Mouse (Mus musculus) limb, embryonic 11.5 days (tissue): ENCODE data around the gene Elfn1. TPM values are rescaled to one million over a fixed set of nuclear protein-coding genes. Genes with fewer than 3 reads are reported as not detected.

ENCODE experiments used
- ATAC-seq: fragments of 200-750 bp; cut with Nextera tagmentation; 2 replicates; pipeline ENCODE4 v1.8.0; 2017; ENCODE audit warnings: low read depth; ENCODE audit not compliant: insufficient number of reproducible peaks, low FRiP score, low TSS enrichment
- DNase-seq: peaks from one replicate; pipeline ENCODE4 v3.0.0-alpha.2; 2015; ENCODE audit warnings: low spot score
- H3K27ac ChIP-seq: fragments of 300-500 bp; sonication (generic); replicated peaks from 2 replicates; pipeline ENCODE4 v1.5.1; 2014; ENCODE audit warnings: low read depth, mild to moderate bottlenecking, low read length
- H3K27me3 ChIP-seq: fragments of 300-500 bp; sonication (generic); 2 replicates; pipeline ENCODE4 v1.6.1; 2014; ENCODE audit warnings: mild to moderate bottlenecking, low read length, mixed read lengths; ENCODE audit not compliant: control insufficient read depth, insufficient read depth
- H3K36me3 ChIP-seq: fragments of 300-500 bp; sonication (generic); 2 replicates; pipeline ENCODE4 v1.6.1; 2014; ENCODE audit warnings: mild to moderate bottlenecking, low read length, moderate library complexity, mixed read lengths; ENCODE audit not compliant: control insufficient read depth, insufficient read depth
- H3K4me1 ChIP-seq: fragments of 300-500 bp; sonication (generic); 2 replicates; pipeline ENCODE4 v1.6.1; 2014; ENCODE audit warnings: low read length, mixed read lengths; ENCODE audit not compliant: control insufficient read depth, insufficient read depth
- H3K4me2 ChIP-seq: fragments of 300-500 bp; sonication (generic); 2 replicates; pipeline ENCODE4 v1.6.1; 2014; ENCODE audit warnings: low read depth, mild to moderate bottlenecking, moderate library complexity; ENCODE audit not compliant: severe bottlenecking
- H3K4me3 ChIP-seq: fragments of 300-500 bp; sonication (generic); 2 replicates; pipeline ENCODE4 v1.5.1; 2014; ENCODE audit warnings: low read depth, low read length
- H3K9ac ChIP-seq: fragments of 300-500 bp; sonication (generic); 2 replicates; pipeline ENCODE4 v1.6.1; 2014; ENCODE audit warnings: mild to moderate bottlenecking, low read length
- H3K9me3 ChIP-seq: fragments of 300-500 bp; sonication (generic); 2 replicates; pipeline ENCODE4 v1.6.1; 2016; ENCODE audit warnings: low read length; ENCODE audit not compliant: control insufficient read depth
- WGBS: fragments of 180-500 bp; shearing (Covaris S2); extraction: QIAGEN DNeasy Blood & Tissue Kit; methylation state at CpG from one replicate; pipeline ENCODE4 v1.1.7; 2014; 5-methylcytosine and 5-hydroxymethylcytosine counted together
- polyA plus RNA-seq: library from polyadenylated mRNA; unstranded; fragments of >200 nt; fragmentation: Nextera tagmentation; extraction: Ambion mirVana; gene quantifications from 2 replicates; pipeline ENCODE4 v1.2.1, GENCODE M21; 2014

The Elfn1 gene
- polyA plus RNA-seq, 1 experiment from 2014 or later, result 0.08 TPM

- 91% methylated on average over 8 of the region's 8 CpGs for WGBS
These were observed 16.1 kb downstream of the Elfn1 start for GRCm38 (mm10) chr5:139923867-139924266.

GRCm38 (mm10) chr5:139930102-139930501, 22.4 kb downstream of the Elfn1 start:
- WGBS, result 87% methylated on average over 12 of the region's 12 CpGs
- H3K27me3 ChIP-seq, result no peaks in the 10 kb centered on the region
- H3K36me3 ChIP-seq, result no peaks in the 10 kb centered on the region
- ATAC-seq (no peak), DNase-seq (no peak)
- no peak overlapping the region for H3K4me3 ChIP-seq
- peaks cover 18% of the 10 kb centered on the region for H3K4me1 ChIP-seq
- H3K9me3 ChIP-seq, result no peaks in the 10 kb centered on the region
- no peak overlapping the region for H3K9ac ChIP-seq
- no peak overlapping the region for H3K4me2 ChIP-seq
- H3K27ac ChIP-seq, result no peak overlapping the region

More at GRCm38 (mm10) chr5:139923867-139924266, 16.1 kb downstream of the Elfn1 start:
- Histone ChIP-seq H3K9me3 (no peaks in the 10 kb centered on the region; the same call in 1 of the 2 replicates), H3K27ac (no peak overlapping the region), H3K4me3 (no peak overlapping the region), H3K27me3 (no peaks in the 10 kb centered on the region), H3K9ac (no peak overlapping the region), H3K4me2 (no peak overlapping the region), H3K4me1 (no peaks in the 10 kb centered on the region), H3K36me3 (no peaks in the 10 kb centered on the region)
- ATAC-seq (no peak), DNase-seq (no peak)

- H3K4me1 ChIP-seq, result peaks cover 18% of the 10 kb centered on the region
- 0 out of 2 replicates have a peak overlapping the region, but pooled peaks have one; percentile 27 for H3K9ac ChIP-seq
- 0% methylated on average over 12 of the region's 12 CpGs for WGBS
- no peaks in the 10 kb centered on the region for H3K27me3 ChIP-seq
- DNase-seq (peak; percentile 37), ATAC-seq (no peak)
- H3K4me3 ChIP-seq, result no peak overlapping the region
- no peak overlapping the region for H3K27ac ChIP-seq
- peak overlapping the region; percentile 33; the same call in 1 of the 2 replicates for H3K4me2 ChIP-seq
- no peaks in the 10 kb centered on the region for H3K9me3 ChIP-seq
- H3K36me3 ChIP-seq, result no peaks in the 10 kb centered on the region
These were observed 23.2 kb downstream of the Elfn1 start for GRCm38 (mm10) chr5:139930927-139931351.

GRCm38 (mm10) chr5:139931947-139932540, 24.3 kb downstream of the Elfn1 start:
- Histone ChIP-seq H3K4me3 (no peak overlapping the region), H3K27ac (no peak overlapping the region), H3K27me3 (no peaks in the 10 kb centered on the region)

GRCm38 (mm10) chr5:139932595-139933271, 25.0 kb downstream of the Elfn1 start:
- WGBS, result 35% methylated on average over 13 of the region's 13 CpGs
- Histone ChIP-seq H3K4me2 (no peak overlapping the region), H3K36me3 (no peaks in the 10 kb centered on the region), H3K4me3 (no peak overlapping the region), H3K4me1 (peaks cover 18% of the 10 kb centered on the region), H3K9ac (no peak overlapping the region), H3K27me3 (no peaks in the 10 kb centered on the region), H3K9me3 (no peaks in the 10 kb centered on the region), H3K27ac (no peak overlapping the region)
- ATAC-seq (peak; percentile 73), DNase-seq (peak; percentile 93)

More at GRCm38 (mm10) chr5:139931947-139932540, 24.3 kb downstream of the Elfn1 start:
- Histone ChIP-seq H3K9me3 (no peaks in the 10 kb centered on the region), H3K4me2 (no peak overlapping the region), H3K9ac (0 out of 2 replicates have a peak overlapping the region, but pooled peaks have one; percentile 12), H3K36me3 (no peaks in the 10 kb centered on the region), H3K4me1 (peaks cover 18% of the 10 kb centered on the region)
- ATAC-seq (peak; percentile 69), DNase-seq (peak; percentile 41)
- 45% methylated on average over 15 of the region's 15 CpGs for WGBS

- WGBS, result 55% methylated on average over 7 of the region's 7 CpGs
- H3K27ac ChIP-seq, result no peak overlapping the region
- no peaks in the 10 kb centered on the region for H3K9me3 ChIP-seq
- H3K4me3 ChIP-seq, result no peak overlapping the region
- H3K4me2 ChIP-seq, result no peak overlapping the region
- no peak for ATAC-seq
- peak; percentile 58 for DNase-seq
- peaks cover 18% of the 10 kb centered on the region for H3K4me1 ChIP-seq
- no peaks in the 10 kb centered on the region for H3K27me3 ChIP-seq
- no peak overlapping the region for H3K9ac ChIP-seq
- H3K36me3 ChIP-seq, result no peaks in the 10 kb centered on the region
These were observed 25.7 kb downstream of the Elfn1 start for GRCm38 (mm10) chr5:139933476-139933875.

GRCm38 (mm10) chr5:139936431-139936830, 28.7 kb downstream of the Elfn1 start:
- ATAC-seq (no peak), DNase-seq (no peak)
- H3K4me3 ChIP-seq, result no peak overlapping the region
- no peaks in the 10 kb centered on the region for H3K36me3 ChIP-seq
- H3K9me3 ChIP-seq, result no peaks in the 10 kb centered on the region; the same call in 1 of the 2 replicates
- H3K4me2 ChIP-seq, result no peak overlapping the region
- 84% methylated on average over 13 of the region's 13 CpGs for WGBS
- H3K27me3 ChIP-seq, result no peaks in the 10 kb centered on the region
- H3K27ac ChIP-seq, result no peak overlapping the region
- no peak overlapping the region for H3K9ac ChIP-seq
- H3K4me1 ChIP-seq, result peaks cover 13% of the 10 kb centered on the region

GRCm38 (mm10) chr5:139944697-139945096, 37.0 kb downstream of the Elfn1 start:
- H3K9ac ChIP-seq, result no peak overlapping the region
- no peak overlapping the region for H3K4me3 ChIP-seq
- 28% methylated on average over 7 of the region's 7 CpGs for WGBS
- no peak for ATAC-seq
- H3K4me1 ChIP-seq, result peaks cover 4% of the 10 kb centered on the region
- no peaks in the 10 kb centered on the region; the same call in 1 of the 2 replicates for H3K36me3 ChIP-seq
- H3K9me3 ChIP-seq, result no peaks in the 10 kb centered on the region; the same call in 1 of the 2 replicates
- no peak overlapping the region for H3K4me2 ChIP-seq
- no peak for DNase-seq
- H3K27ac ChIP-seq, result no peak overlapping the region
- no peaks in the 10 kb centered on the region for H3K27me3 ChIP-seq
